Mouse (Mus musculus): ENCODE measurements at regions not wholly inside any gene's neighbourhood (a gene's known extent, or its start where the extent isn't known, plus 50 kb on each side); places are given as distances from the start of the nearest gene placed in this dataset.

GRCm38 (mm10) chr2:147503962-147504361, 142.2 kb downstream of the Pax1 start:
- H3K4me1 ChIP-seq (ENCODE audit: control insufficient read depth, insufficient read depth, low read length), result no peaks in the 10 kb centered on the region
- no peak overlapping the region for H3K4me3 ChIP-seq (ENCODE audit: low read depth, low read length)
- ATAC-seq (ENCODE audit: low read depth) (no peak), DNase-seq (ENCODE audit: low spot score) (no peak)
- H3K27ac ChIP-seq (replicated peaks; ENCODE audit: low read depth, low read length), result no peak overlapping the region
- no peak overlapping the region for H3K4me2 ChIP-seq (ENCODE audit: low read depth, low read length)
- H3K9me3 ChIP-seq (ENCODE audit: control insufficient read depth, low read length), result no peaks in the 10 kb centered on the region
- H3K36me3 ChIP-seq (ENCODE audit: control insufficient read depth, insufficient read depth, low read length), result no peaks in the 10 kb centered on the region
- WGBS, result 75% methylated on average over 4 of the region's 4 CpGs
- no peaks in the 10 kb centered on the region for H3K27me3 ChIP-seq (replicated peaks; ENCODE audit: control insufficient read depth, insufficient read depth, low read length)
- no peak overlapping the region for H3K9ac ChIP-seq (ENCODE audit: low read depth, low read length)

- Histone ChIP-seq H3K9me3 (ENCODE audit: control insufficient read depth, low read length) (no peaks in the 10 kb centered on the region), H3K36me3 (ENCODE audit: control insufficient read depth, insufficient read depth, low read length) (no peaks in the 10 kb centered on the region), H3K4me1 (ENCODE audit: control insufficient read depth, insufficient read depth, low read length) (no peaks in the 10 kb centered on the region), H3K27ac (replicated peaks; ENCODE audit: low read depth, low read length) (no peak overlapping the region), H3K4me2 (ENCODE audit: low read depth, low read length) (no peak overlapping the region), H3K9ac (ENCODE audit: low read depth, low read length) (no peak overlapping the region), H3K4me3 (ENCODE audit: low read depth, low read length) (no peak overlapping the region), H3K27me3 (replicated peaks; ENCODE audit: control insufficient read depth, insufficient read depth, low read length) (no peaks in the 10 kb centered on the region)
- ATAC-seq (ENCODE audit: low read depth) (no peak), DNase-seq (ENCODE audit: low spot score) (no peak)
- WGBS, result 77% methylated on average over 1 of the region's 1 CpGs
Measured at GRCm38 (mm10) chr2:147498731-147499130, 137.0 kb downstream of the Pax1 start.

- peak; percentile 68 for ATAC-seq (ENCODE audit: low read depth)
Measured at GRCm38 (mm10) chr2:147455932-147456331, 94.2 kb downstream of the Pax1 start.

GRCm38 (mm10) chr2:147454362-147455257, 92.9 kb downstream of the Pax1 start:
- Histone ChIP-seq H3K27me3 (replicated peaks; ENCODE audit: control insufficient read depth, insufficient read depth, low read length) (no peaks in the 10 kb centered on the region), H3K9me3 (ENCODE audit: control insufficient read depth, low read length) (no peaks in the 10 kb centered on the region), H3K4me2 (ENCODE audit: low read depth, low read length) (peak overlapping the region; percentile 25), H3K36me3 (ENCODE audit: control insufficient read depth, insufficient read depth, low read length) (no peaks in the 10 kb centered on the region), H3K4me3 (ENCODE audit: low read depth, low read length) (peak overlapping the region; percentile 2; the same call in 1 of the 2 replicates), H3K4me1 (ENCODE audit: control insufficient read depth, insufficient read depth, low read length) (peaks cover 6% of the 10 kb centered on the region; the same call in 1 of the 2 replicates), H3K9ac (ENCODE audit: low read depth, low read length) (no peak overlapping the region), H3K27ac (replicated peaks; ENCODE audit: low read depth, low read length) (no peak overlapping the region)
- DNase-seq (ENCODE audit: low spot score), result peak; percentile 43
- ATAC-seq (ENCODE audit: low read depth), result no peak
- WGBS, result 35% methylated on average over 17 of the region's 18 CpGs

More at GRCm38 (mm10) chr2:147455932-147456331, 94.2 kb downstream of the Pax1 start:
- H3K4me3 ChIP-seq (ENCODE audit: low read depth, low read length), result no peak overlapping the region
- no peak overlapping the region for H3K9ac ChIP-seq (ENCODE audit: low read depth, low read length)
- WGBS, result 60% methylated on average over 5 of the region's 5 CpGs
- H3K27me3 ChIP-seq (replicated peaks; ENCODE audit: control insufficient read depth, insufficient read depth, low read length), result no peaks in the 10 kb centered on the region
- H3K9me3 ChIP-seq (ENCODE audit: control insufficient read depth, low read length), result no peaks in the 10 kb centered on the region
- H3K36me3 ChIP-seq (ENCODE audit: control insufficient read depth, insufficient read depth, low read length), result no peaks in the 10 kb centered on the region
- H3K4me1 ChIP-seq (ENCODE audit: control insufficient read depth, insufficient read depth, low read length), result peaks cover 2% of the 10 kb centered on the region; the same call in 1 of the 2 replicates
- peak; percentile 6 for DNase-seq (ENCODE audit: low spot score)
- no peak overlapping the region for H3K27ac ChIP-seq (replicated peaks; ENCODE audit: low read depth, low read length)
- H3K4me2 ChIP-seq (ENCODE audit: low read depth, low read length), result no peak overlapping the region
